Mouse (Mus musculus): ENCODE results near the gene Tomt. TPM values are rescaled to one million over a fixed set of nuclear protein-coding genes. Genes with fewer than 3 reads are reported as not detected.
A peak's percentile ranks its signal among the peaks of the same experiment; 100 is the strongest.

Gene Tomt
- total RNA-seq, 4 experiments from 2014 or later: not detected

DNA sequence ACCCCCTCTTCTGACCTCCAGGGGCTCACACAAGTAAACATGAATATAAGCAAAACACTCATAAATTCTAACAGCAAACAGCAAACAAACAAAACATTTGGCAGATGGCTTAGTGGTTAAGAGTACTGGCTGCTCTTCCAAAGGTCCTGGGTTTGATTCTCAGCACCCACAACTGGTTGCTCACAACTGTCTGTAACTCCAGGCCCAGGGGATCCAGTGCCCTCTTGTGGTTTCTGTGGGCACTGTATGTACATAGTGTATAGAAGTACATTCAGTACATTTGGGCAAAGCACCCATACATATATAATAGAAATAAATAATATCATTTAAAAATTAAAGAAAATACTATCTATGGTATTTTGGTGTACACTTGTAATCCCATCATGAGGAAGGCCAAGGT is 3.3 kb downstream of the Tomt start:
- no peak for DNase-seq (ENCODE audit: low spot score in 2 of 2)

GRCm38 (mm10) chr7:101901969-101902368 is 4.2 kb downstream of the Tomt start:
- DNase-seq (ENCODE audit: low spot score in 2 of 2): no peak

DNA sequence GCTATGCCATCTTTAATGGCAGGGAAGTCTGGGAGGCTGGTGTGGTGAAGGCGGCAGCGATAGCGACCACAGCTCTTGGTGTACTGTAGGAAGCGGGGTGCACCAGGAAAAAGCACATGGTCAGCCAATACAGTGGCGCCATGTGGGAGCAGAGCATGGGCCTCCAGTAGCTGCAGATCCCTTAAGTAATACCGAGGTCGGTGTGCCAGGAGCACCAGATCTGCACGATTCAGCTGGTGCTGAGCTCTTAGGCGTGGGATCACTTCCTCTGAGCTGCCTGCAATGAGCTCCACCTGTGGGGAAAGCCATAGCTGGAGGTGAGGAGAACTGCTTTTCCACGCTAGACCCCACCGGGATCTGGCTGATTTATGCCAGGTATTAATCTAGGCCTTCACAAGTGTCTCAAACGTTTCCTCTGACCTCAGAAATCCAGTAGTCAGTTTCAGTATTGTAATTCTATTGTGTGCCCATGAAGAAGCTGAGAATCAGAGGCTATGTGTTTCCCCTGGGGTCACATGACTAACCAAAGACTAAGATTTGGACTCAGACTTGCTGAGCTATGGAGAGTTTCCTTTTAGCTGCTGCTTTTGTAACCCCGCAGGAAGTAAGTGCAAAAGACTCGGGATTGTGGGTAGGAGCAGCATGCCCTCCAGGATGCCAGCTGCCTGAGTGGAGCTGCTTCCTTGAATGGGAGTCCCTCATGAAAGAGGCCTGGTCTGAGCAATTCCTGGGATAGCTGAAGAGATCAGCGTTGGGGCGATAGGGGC is 5.6 kb downstream of the Tomt start:
- no peak for DNase-seq (ENCODE audit: low spot score in 2 of 2)

GRCm38 (mm10) chr7:101896104-101897066 is 9.8 kb downstream of the Tomt start:
- peak; percentile 96 to 97 for DNase-seq (ENCODE audit: low spot score in 2 of 2)

- no peak for DNase-seq (ENCODE audit: low spot score in 2 of 2)
These were observed 10.5 kb downstream of the Tomt start for GRCm38 (mm10) chr7:101895695-101896094.

- DNase-seq (ENCODE audit: low spot score in 2 of 2): no peak
These were observed 17.7 kb downstream of the Tomt start for GRCm38 (mm10) chr7:101888460-101888859.

DNA sequence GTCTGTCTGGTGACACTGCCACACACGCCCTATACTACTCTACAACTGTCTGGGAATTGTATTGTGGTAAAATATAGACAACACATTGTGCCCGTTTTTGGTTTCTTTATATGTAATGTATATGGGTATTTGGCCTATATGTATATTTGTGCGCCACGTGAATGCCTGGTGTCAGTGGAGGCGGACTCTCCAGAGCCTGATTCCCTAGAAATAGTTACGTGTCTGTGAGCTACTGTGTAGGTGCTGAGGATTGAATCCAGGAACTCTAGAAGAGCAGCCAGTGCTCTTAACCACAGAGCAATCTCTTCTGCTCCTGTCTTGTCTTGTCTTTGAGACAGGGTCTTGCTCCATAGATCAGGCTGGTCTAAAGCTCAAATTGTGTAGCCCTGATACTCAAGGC is 19.9 kb downstream of the Tomt start:
- no peak for DNase-seq (ENCODE audit: low spot score in 2 of 2)

DNA sequence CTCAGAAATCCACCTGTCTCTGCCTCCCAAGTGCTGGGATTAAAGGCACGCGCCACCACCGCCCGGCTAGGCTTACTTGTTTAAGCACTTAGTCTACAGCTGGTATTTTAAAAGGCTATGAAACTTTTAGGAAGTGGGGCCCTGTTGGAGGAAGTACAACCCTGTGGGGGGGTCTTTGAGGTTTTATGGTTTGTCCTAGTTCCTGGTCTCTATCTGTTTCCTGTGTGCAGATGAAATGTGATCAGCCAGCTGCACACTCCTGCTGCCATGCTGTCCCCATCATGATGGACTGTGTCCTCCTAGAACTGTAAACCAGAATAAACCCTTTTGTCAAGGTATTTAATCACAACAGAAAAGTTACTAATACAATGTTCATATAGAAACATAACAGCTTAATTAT is 22.0 kb downstream of the Tomt start:
- DNase-seq (ENCODE audit: low spot score in 2 of 2): no peak

DNA sequence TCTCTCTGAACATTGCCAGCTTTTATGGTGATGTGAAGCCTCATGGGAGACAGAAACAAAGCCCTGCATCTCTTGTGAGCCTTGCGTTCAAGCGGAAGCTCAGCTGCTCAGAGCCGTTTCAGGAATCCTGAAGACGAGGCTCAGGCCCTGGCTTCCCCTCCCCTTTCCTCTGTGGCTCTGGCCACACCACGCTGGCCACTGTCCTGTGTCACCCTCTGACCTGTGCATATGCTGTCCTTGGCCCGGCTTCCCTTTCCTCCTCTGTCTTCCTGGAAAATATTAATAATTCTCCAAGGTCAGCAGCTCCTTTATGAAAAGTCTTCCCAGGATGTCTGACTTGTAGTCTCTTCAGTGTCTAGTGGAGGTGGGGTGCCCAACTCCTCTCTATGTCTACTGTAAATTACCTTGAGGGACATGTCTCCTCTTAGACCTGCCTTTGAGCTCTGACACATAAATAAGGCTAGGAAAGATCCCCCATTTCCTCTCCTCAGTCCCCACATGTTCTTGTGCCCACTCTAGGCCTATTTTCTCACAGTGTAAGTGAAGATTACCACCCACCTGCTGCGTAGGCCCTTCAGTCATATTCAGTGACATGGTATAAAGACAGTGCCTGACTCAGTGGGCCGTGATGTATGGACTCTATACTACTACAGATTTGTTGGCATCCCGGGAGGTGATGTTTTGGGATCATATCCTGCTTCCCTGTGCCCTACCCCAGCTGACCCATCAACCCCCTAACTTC is 23.6 kb downstream of the Tomt start:
- DNase-seq (ENCODE audit: low spot score in 2 of 2): no peak

GRCm38 (mm10) chr7:101880855-101881254 is 25.3 kb downstream of the Tomt start:
- DNase-seq (ENCODE audit: low spot score in 2 of 2): no peak

GRCm38 (mm10) chr7:101875978-101876377 is 30.2 kb downstream of the Tomt start:
- DNase-seq (ENCODE audit: low spot score in 2 of 2): no peak

DNA sequence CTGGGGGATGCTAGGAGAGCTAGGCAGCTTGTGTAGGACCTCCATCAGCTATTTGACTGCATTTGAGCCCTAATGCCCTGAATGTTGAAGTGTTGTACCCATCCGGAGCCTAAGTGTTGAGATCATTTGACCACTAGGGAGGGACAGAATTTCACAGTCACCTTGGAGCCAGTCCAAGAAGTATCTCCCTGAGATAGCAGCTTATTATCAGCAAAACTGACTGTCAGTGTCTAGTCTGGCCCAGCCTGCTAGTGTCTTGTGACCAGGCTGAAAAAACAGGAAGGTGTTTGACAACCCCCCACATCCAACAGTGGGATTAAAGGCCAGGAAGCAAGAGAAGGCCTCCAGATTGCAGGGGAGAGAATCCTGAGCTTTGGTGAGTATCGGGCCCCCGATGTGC is 34.9 kb downstream of the Tomt start:
- DNase-seq (ENCODE audit: low spot score in 2 of 2): no peak

DNA sequence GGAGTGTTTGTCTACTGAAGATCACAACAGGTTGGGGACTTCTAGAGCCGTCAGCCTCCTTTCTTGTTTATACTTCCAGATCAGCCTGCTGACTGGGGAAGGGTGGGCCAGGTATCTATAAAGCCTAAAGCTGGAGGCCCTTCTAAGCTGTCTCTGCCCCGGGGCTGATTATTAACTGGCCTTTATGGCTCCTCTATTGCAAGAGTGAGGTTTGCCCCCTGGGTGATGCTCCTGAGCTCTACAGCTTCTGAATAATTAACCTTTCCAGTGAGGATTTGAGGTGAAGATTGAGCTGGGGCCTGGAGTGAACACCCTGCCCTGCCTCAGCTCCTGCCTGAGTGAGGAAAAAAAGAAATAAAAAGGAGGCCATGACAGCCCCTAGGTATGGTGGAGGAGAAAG is 35.5 kb downstream of the Tomt start, which contains the start of gene Folr1:
Folr1 (minus strand) TSS at position 160 of the 400 bp plus-strand sequence.
- no peak for DNase-seq (ENCODE audit: low spot score in 2 of 2)

- DNase-seq (ENCODE audit: low spot score in 2 of 2): no peak
These were observed 37.0 kb downstream of the Tomt start for GRCm38 (mm10) chr7:101869163-101869500.

- no peak for DNase-seq (ENCODE audit: low spot score in 2 of 2)
These were observed 37.7 kb downstream of the Tomt start for GRCm38 (mm10) chr7:101868241-101869162.

GRCm38 (mm10) chr7:101867482-101867881 is 38.7 kb downstream of the Tomt start:
- DNase-seq (ENCODE audit: low spot score in 2 of 2): no peak

DNA sequence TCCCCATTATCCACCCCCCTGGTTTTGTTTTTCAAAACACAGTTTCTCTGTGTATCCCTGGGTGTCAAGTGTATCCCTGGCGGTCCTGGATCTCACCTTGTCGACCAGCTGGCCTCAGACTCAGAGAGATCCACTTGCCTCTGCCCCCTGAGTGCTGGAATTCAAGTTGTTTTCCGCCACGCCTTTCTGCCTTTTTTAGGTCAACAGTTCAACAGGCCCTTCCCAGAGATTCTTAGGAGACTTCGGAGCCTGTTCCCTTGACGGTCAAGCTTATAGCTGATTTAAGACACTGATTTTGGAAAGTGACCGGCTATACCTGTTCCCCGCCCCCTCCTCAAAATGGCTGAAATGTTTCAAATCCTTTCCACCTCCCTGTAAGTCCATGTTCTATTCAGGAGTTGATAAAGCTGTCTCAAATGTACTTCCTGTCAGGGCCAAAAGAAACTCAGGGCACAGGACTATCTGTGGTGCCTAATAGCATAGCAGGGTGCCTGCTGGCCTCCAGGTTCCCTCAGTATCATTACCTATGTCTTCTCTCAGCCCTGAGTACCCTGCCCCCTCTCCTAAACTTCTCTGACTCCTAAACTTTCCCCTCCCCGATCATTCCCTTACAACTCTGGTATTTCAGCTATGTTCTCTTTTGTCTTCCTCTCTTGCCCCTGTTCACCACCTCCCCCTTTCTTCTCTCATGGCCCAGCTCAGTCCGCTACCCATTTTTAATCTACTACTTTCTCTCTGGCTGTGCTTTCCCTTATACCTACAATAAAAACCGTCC is 39.5 kb downstream of the Tomt start:
- DNase-seq (ENCODE audit: low spot score in 2 of 2): no peak

DNA sequence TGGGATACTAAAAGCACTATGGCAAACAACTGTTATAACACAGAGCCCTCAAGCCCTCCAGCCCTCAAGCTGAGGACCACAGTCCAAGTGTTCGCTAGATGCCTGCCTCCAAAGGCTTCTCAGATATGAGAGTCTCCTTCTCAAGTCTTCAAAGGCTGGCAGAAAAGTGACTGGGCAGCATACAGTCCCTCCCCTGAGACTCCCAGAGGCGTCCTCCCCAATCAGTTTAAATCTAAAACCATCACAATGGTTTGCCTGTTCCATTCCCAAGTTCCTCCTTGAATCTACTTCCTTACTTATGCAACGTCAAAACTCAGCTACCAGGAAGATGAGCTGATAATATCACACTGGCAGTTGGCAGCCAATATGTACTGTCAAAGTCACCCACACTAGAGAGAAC is 42.7 kb downstream of the Tomt start, which contains the start of gene Anapc15:
Anapc15 (plus strand) TSS at position 301 of the 400 bp plus-strand sequence.
- no peak for DNase-seq (ENCODE audit: low spot score in 2 of 2)

- no peak for DNase-seq (ENCODE audit: low spot score in 2 of 2)
These were observed 43.9 kb downstream of the Tomt start for GRCm38 (mm10) chr7:101862291-101862690.

GRCm38 (mm10) chr7:101860978-101861377 is 45.2 kb downstream of the Tomt start:
- DNase-seq (ENCODE audit: low spot score in 2 of 2): no peak

Measured in gastrocnemius, adult 8-10 months (tissue).